Mouse (Mus musculus): ENCODE measurements around the gene Fam20c.

GRCm38 (mm10) chr5:138788481-138789211 is 34.3 kb downstream of the Fam20c start:
- TF ChIP-seq POLR2A (IDR thresholded peaks at IDR 0.05; ENCODE audit: extremely low read depth, insufficient read depth, low read length) (no peak), CTCF (IDR thresholded peaks at IDR 0.05; ENCODE audit: extremely low read depth, insufficient read depth, low read length) (no peak)

Measured in cortical plate, adult 2 months (tissue).